Mouse (Mus musculus): Measurements from ENCODE around the gene Lin7a. TPM values are rescaled to one million over a fixed set of nuclear protein-coding genes. Genes with fewer than 3 reads are reported as not detected.

The Lin7a gene
- total RNA-seq, 2 experiments from 2014 or later: 41.2 to 43.4 TPM

- no peak for DNase-seq (ENCODE audit: extremely low spot score in 1 of 2, low spot score in 2 of 2)
- intact Hi-C loops (cut with DNase I): no loop called here
Measured at GRCm38 (mm10) chr10:107359296-107359695, 87.8 kb downstream of the Lin7a start.

GRCm38 (mm10) chr10:107361546-107361945, 90.1 kb downstream of the Lin7a start:
- intact Hi-C loops (cut with DNase I): no loop called here
- DNase-seq (ENCODE audit: extremely low spot score in 1 of 2, low spot score in 2 of 2): peak in 1 of 2 experiments; percentile 65

- intact Hi-C loops (cut with DNase I): no loop called here
- no peak for DNase-seq (ENCODE audit: extremely low spot score in 1 of 2, low spot score in 2 of 2)
Measured at GRCm38 (mm10) chr10:107362026-107362425, 90.5 kb downstream of the Lin7a start.

GRCm38 (mm10) chr10:107363049-107363816, 91.7 kb downstream of the Lin7a start:
- intact Hi-C loops (cut with DNase I): no loop called here
- no peak for DNase-seq (ENCODE audit: extremely low spot score in 1 of 2, low spot score in 2 of 2)

GRCm38 (mm10) chr10:107377218-107377617, 105.7 kb downstream of the Lin7a start:
- DNase-seq (ENCODE audit: extremely low spot score in 1 of 2, low spot score in 2 of 2): no peak
- intact Hi-C loops (cut with DNase I): no loop called here

- DNase-seq (ENCODE audit: extremely low spot score in 1 of 2, low spot score in 2 of 2): no peak
- intact Hi-C loops (cut with DNase I): loop anchor here (10.0 kb wide), 1 partner anchor 106 kb away; the partner anchor contains the start of gene Lin7a
Measured at GRCm38 (mm10) chr10:107381143-107381746, 109.8 kb downstream of the Lin7a start.

- DNase-seq (ENCODE audit: extremely low spot score in 1 of 2, low spot score in 2 of 2): no peak
- intact Hi-C loops (cut with DNase I): loop anchor here (10.0 kb wide), 1 partner anchor 109 kb away; the partner anchor contains the start of gene Lin7a
Measured at GRCm38 (mm10) chr10:107383825-107384224, 112.3 kb downstream of the Lin7a start.

GRCm38 (mm10) chr10:107389505-107389904, 118.0 kb downstream of the Lin7a start:
- DNase-seq (ENCODE audit: extremely low spot score in 1 of 2, low spot score in 2 of 2): peak; percentile 53 to 61
- intact Hi-C loops (cut with DNase I): loop anchor here (5.0 to 10.0 kb wide), 2 partner anchors 115 to 457 kb away; partner anchors contain the start of gene Lin7a

GRCm38 (mm10) chr10:107405347-107405746, 133.9 kb downstream of the Lin7a start:
- intact Hi-C loops (cut with DNase I): no loop called here

GRCm38 (mm10) chr10:107418306-107418705, 146.8 kb downstream of the Lin7a start:
- DNase-seq (ENCODE audit: extremely low spot score in 1 of 2, low spot score in 2 of 2): no peak
- intact Hi-C loops (cut with DNase I): no loop called here

More at GRCm38 (mm10) chr10:107405347-107405746, 133.9 kb downstream of the Lin7a start:
- no peak for DNase-seq (ENCODE audit: extremely low spot score in 1 of 2, low spot score in 2 of 2)

GRCm38 (mm10) chr10:107436967-107437366, 165.5 kb downstream of the Lin7a start:
- intact Hi-C loops (cut with DNase I): no loop called here
- no peak for DNase-seq (ENCODE audit: extremely low spot score in 1 of 2, low spot score in 2 of 2)

GRCm38 (mm10) chr10:107442781-107443180, 171.3 kb downstream of the Lin7a start:
- peak in 1 of 2 experiments; percentile 16 for DNase-seq (ENCODE audit: extremely low spot score in 1 of 2, low spot score in 2 of 2)
- intact Hi-C loops (cut with DNase I): loop anchor here (5.0 kb wide), 2 partner anchors 260 to 480 kb away; no protein-coding TSS in a partner anchor

GRCm38 (mm10) chr10:107449496-107450330, 178.2 kb downstream of the Lin7a start:
- intact Hi-C loops (cut with DNase I): no loop called here
- DNase-seq (ENCODE audit: extremely low spot score in 1 of 2, low spot score in 2 of 2): no peak

GRCm38 (mm10) chr10:107467819-107468218, 196.3 kb downstream of the Lin7a start:
- intact Hi-C loops (cut with DNase I): no loop called here
- no peak for DNase-seq (ENCODE audit: extremely low spot score in 1 of 2, low spot score in 2 of 2)

Other genes starting within 250 kb of the Lin7a start
- gene Acss3, start 148.0 kb upstream of the Lin7a start, total RNA-seq (2021): under 1 TPM; 0.47 to 0.64 TPM
- gene Myf5, start 214.4 kb downstream of the Lin7a start, total RNA-seq (2021): not detected
- gene Myf6, start 223.1 kb downstream of the Lin7a start, total RNA-seq (2021): not detected